Mouse (Mus musculus) heart, adult 18-20 months (tissue): ENCODE measurements at regions not wholly inside any gene's neighbourhood (a gene's known extent, or its start where the extent isn't known, plus 50 kb on each side); places are given as distances from the start of the nearest gene placed in this dataset.
A peak's percentile ranks its signal among the peaks of the same experiment; 100 is the strongest.

Source experiments
- DNase-seq, 2 experiments: peaks; one replicate each; pipeline ENCODE4 v3.0.0; 2021 to 2022; ENCODE audit warnings: mixed read lengths in 1 of 2

DNA sequence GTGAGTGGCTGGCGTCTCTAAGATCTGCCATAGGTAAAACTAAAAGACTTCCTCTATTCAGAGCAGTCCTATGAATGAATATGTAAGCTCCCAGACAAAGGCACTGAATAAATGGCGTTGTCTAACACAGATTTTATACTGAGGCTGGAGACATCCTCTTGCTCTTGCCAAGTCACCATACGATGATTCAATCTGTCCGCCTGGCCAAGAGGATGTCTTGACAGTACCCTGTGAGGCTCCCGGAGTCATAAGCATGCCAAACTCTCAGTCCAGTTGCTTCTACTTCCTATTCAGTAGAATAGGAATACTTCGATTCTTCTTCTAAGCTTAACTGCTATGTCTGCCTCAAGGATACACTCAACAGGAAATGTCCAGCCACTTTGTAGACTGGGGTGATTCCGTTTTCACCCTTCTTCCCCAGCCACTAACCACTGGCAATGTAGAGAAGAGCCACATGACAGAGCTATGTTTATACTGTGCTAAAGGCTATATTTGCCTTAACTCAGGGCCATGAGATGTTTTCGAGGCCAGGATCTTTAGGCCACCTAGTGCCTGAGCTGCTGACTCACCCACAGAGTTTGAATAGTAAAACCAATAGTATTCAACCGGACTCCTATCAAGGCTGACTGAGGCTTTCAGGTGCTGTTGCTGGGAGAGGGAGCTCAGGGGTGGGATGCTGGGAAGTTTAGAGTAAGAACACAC, 188.7 kb upstream of the Atp5g3 start:
- no peak for DNase-seq

DNA sequence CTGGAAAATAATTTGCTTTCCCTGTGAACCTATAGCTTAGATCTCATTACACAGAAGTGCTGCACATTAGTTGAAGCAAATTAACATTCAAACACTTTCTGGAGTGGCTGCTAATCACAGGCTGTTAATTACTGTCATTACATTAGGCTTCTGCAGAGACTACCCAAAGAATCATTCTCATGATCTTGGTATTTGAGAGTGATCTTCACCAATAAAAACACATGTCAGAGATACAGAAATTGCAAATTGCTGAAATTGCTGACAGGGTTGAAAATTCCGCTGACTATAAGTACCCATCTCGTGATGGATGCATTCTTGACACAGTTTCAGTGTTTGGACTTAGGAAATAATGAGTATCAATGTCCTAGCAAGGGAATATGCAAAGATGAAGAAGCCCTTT, 185.7 kb upstream of the Atp5g3 start:
- DNase-seq: no peak

GRCm38 (mm10) chr2:74093494-74093893, 182.4 kb upstream of the Atp5g3 start:
- no peak for DNase-seq

DNA sequence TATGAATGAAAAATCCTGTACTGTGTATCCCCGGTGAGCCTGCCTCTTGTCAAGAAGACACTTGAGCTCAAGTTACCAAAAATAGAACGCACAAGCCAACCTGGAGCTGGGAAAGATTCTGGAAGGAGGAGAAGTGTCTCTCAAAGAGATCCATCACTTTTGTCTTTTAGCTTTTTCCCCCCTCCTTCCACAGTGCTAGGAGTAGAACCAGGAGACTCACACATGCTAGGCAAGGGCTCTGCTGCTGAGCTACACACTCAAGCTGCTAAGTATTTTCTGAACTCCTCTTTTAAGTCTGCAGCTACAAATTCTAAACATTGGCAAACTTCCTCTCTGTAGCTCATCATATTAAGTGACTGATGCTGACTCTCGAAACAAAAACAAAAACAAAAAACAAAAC, 176.2 kb upstream of the Atp5g3 start:
- DNase-seq: no peak

DNA sequence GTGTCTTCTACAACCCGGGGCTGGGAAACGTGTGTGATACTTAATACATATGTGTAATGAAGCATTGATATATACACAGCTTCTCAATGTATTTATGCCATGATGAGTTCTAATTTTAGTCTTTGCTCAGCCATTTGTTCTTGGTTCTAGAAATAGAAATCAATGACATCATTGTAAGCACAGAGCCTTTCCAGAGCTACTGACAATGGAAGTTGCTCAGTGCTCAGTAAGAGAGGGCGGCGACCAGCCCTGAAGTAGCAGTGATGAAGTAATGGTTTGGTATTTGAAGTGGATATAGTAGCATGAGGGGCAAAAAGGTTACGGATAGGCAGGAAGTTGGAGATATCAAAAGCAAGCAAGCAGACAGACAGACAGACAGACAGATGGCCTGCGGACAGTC, 173.8 kb upstream of the Atp5g3 start:
- no peak for DNase-seq

- DNase-seq: peak; percentile 8 to 29
Observed at GRCm38 (mm10) chr2:74076774-74077173, 165.6 kb upstream of the Atp5g3 start.

DNA sequence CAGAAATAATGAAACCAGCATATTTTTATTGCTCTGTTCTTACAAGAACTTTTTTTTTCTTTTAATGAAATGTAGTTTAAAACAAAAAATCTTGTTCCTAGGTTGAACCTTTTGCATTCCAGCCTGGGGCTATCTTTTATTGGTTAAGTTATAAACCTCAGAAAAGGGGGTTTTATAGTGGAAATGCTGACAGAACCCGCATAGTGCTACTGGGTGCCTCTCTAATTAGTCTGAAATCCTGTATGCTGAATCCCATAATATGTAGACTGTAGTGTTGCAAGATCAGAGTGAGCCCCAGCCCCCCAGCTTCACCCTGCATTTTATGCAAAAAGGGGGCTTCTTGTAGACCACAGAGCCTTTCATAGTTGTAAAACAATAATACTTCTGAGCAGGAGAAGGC, 164.4 kb upstream of the Atp5g3 start:
- no peak for DNase-seq

DNA sequence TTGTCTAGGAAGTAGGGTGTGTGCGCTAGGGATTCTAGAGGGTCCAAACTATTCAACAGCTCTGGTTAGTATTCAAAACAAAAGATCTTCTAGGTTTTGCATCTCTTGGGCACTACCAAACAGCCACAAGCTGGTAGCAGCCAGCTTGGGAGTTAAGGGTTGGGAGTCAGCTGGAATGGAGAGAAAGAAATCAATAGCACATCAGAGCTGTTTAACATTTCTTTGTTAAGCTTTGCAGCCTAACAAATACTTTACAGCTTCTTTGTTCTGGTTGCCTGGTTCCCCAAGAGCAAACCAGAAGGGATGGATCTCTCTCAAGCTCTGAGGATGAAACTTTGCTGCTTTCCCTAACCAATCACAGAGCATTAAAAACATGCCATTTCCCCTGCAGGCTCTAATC, 162.3 kb upstream of the Atp5g3 start:
- DNase-seq: no peak

DNA sequence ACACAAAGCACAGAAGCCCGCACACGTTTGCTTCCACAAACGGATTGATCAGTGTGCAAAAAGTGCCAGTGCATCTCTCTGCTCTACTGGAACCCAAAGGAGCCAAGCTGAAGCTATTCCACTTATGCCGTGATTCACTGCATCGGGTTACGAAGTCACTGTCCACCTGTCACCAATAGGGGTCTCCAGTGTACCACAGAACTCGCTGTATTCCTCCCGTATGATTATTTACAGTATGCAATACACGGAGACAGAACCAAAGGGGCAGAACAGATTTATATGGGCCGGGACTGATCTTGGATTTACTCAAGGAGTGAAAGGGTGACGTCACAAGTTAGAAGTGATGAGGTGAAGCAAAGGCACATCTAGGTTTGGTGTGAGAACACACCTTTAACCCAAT, 155.5 kb upstream of the Atp5g3 start:
- peak; percentile 36 to 63 for DNase-seq

DNA sequence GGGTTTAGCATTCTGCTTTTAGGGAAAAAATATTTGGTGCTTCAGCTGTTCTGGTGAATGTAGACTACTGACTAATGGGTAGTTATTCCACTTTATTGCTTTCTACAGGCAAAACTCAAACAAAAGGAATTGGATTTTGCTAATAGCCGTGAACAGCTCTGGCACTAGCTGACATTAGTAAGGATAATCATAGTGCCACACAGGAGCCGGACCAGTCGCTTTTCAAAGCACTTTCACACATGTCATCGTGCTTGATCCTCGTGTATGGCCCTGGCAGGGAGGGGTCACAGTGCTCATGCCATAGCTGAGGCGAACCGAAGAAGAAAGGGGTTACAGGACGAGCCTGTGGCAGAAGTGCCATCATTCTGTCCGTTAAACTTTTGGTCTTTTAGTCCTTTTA, 153.2 kb upstream of the Atp5g3 start:
- no peak for DNase-seq

DNA sequence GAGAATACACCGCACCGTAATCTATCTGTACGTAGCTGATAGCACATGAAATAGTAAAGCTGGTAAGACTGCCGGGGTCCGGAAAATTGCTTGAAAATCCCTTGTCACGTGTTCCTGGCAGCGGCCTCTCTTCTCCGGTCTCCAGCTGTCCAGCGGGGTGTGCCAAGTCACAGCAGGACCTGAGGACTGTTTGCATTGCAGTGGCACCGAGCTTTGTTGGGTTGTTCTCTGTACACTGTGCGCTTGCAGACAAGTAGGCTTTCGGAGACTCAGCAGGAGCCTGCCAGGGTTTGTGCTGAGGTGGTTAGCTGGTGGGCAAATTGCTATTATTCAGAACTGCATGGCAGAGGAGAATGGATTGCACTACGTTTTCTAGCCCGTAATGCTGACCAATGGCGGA, 152.7 kb upstream of the Atp5g3 start:
- DNase-seq: no peak

DNA sequence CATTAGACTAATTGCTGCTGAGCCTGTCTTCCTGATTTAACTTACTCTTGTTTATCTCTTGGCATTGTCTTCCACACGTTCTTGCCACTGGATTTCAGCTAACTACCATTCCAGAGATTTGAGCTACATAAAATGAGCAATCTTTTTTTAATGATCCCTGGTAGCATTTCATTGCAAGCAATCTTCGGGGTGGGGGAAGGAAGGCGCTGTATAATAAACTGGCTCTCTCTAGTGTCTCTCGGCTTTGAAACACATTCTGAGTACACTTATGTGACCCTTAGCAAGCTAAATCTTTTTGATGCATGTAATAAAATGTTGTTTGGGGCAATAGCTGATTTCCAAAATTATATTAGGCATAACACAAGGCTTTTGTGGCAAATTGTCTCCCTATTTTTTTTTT, 152.2 kb upstream of the Atp5g3 start:
- no peak for DNase-seq

DNA sequence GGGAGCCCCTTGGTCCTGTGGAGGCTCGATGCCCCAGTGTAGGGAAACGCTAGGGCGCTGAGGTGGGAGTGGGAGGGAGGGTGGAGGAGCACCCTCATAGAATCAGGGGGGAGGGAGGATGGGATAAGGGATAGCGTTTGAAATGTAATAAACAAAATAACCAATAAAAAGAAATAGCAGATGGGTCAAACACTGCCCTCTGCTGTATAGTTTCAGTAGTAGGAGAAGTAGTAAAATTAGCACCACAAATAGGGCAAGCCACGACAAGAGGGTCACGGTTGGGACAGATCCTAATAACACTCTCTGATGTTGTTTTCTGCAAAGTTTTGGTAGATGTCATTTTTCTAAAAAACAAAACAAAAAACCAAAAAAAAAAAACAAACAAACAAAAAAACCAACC, 131.3 kb upstream of the Atp5g3 start:
- no peak for DNase-seq

GRCm38 (mm10) chr2:74039580-74039979, 128.5 kb upstream of the Atp5g3 start:
- no peak for DNase-seq

- DNase-seq: peak; percentile 13 to 20
Observed at GRCm38 (mm10) chr2:74036043-74036442, 124.9 kb upstream of the Atp5g3 start.

DNA sequence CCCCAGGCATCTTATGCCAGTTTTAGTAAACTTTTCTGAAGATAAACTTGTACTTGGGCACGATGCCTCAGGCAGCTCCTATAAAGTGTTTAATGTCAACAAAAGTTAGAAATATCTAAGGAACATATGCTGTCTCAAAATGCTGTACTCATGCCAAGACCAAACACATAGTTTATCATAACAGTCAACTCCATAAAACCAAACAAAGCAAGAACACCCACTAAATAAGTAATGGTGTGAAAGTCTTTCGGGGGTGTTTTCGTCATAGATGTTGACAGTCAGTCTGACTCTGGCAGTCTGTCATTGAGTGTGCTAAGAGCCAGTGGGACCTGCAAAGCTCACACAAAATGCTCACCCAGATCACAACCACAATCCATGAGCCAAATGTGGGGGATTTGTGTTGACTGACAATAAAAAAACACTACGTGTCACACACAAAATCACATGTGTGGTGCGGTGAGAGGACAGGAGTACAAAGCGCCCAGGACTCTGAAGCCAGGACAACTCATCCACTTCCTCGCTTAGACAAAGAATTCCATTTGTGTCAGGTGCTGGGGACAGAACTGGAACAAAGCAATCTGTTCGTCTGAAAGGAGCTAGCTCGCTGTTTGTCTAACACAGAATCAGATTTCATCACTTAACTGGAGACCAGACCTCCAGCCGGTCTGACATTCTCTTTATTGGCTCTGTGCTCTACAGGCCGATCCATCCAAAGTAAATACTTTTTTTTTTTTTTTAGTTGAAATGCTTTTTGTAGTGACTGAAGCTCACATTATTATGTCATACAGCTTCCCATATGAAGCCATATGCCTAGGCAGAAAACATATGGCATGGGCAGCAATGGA, 121.3 kb upstream of the Atp5g3 start:
- DNase-seq: no peak

- DNase-seq: no peak
Observed at GRCm38 (mm10) chr2:74029938-74030337, 118.8 kb upstream of the Atp5g3 start.

DNA sequence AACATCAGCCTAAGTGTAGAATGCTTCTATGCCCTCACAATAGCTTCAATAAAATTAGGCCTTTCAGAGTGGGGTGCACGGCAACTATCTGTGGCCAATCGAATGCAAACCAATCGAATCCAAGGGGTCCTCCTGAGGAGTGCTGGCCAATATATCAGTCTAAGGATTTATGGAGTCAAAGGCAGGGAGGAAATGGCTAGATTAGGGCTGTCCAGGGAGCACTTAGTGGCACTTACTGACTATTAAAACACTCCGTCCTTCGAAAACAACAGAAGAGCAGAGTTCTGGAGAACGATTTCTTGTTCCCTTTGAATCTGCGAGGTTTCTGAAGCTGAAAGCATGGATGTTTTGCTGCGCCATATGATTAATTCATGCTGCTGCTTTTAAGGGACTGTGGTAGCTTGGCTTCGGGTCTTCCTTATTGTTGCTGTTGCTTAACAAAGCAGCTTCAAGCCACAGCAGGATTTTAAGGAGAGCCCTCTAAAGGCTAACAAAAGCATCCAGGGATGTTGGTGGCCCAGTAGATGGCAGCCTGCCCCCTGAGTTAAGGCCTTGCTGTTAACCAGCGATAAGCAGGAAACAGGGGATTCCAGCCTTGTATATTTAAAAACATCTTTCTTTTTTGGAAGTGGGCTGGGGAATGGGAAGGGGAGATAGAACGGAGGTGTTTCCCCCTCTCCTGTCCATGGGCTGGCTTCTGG, 116.4 kb upstream of the Atp5g3 start:
- no peak for DNase-seq

GRCm38 (mm10) chr2:74015146-74015545, 104.0 kb upstream of the Atp5g3 start:
- no peak for DNase-seq

DNA sequence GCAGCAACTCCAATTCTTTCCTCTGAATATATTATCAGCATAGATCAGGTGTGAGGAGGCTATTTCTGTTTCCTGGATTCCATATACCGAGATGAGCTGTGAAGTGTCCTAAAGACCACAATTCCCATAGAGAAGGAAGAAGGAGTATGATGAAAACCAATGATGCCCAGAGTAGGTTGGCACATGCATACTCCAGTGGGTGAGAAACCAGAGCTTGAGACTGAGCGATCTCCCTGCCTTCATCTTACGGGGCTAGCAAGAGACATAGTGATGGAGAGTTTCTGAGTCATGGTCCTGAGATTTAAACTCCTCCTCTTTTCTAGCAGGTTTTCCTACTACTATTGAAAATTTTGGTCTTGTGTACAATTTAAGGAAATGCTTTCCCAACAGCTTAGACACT, 103.1 kb upstream of the Atp5g3 start:
- no peak for DNase-seq

- DNase-seq: peak in 1 of 2 experiments; percentile 12
Observed at GRCm38 (mm10) chr2:73998531-73998930, 87.4 kb upstream of the Atp5g3 start.

- DNase-seq: no peak
Observed at GRCm38 (mm10) chr2:73996986-73997385, 85.9 kb upstream of the Atp5g3 start.

DNA sequence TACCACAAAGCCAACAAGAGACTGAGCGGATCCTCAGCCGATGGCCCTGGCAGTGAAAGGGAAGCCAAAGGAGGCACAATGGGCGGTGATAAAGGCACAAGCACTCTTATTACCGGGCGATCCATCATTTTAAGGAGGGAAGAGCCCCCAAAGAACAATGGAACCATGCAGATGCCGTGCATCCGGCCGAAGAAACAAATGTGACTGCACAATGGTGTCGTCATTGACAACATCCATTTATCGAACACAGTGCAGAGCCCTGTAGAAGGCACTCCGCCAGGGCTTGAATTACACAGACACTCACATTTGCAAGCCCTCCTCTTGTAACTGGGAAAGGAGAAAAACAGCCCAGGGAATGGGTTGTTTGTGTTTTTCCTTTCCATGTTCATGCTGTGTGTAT, 80.7 kb upstream of the Atp5g3 start:
- no peak for DNase-seq
